Mouse (Mus musculus) forebrain, postnatal 0 days (tissue): ENCODE results near the gene Fignl2. TPM values are rescaled to one million over a fixed set of nuclear protein-coding genes. Genes with fewer than 3 reads are reported as not detected.

Experiments
- ATAC-seq: fragments of 200-750 bp; cut with Nextera tagmentation; 2 replicates; pipeline ENCODE4 v1.8.0; 2017; ENCODE audit warnings: mild to moderate bottlenecking, moderate library complexity
- DNase-seq: peaks from one replicate; pipeline ENCODE4 v3.0.0-alpha.2; 2015
- H3K27ac ChIP-seq: fragments of 300-500 bp; sonication (generic); 2 replicates; pipeline ENCODE4 v1.5.1; 2014; ENCODE audit warnings: low read depth, mild to moderate bottlenecking, antibody characterized with exemption, low read length, moderate library complexity, mixed read lengths
- H3K27me3 ChIP-seq: fragments of 300-500 bp; sonication (generic); 2 replicates; pipeline ENCODE4 v1.6.1; 2014; ENCODE audit warnings: mild to moderate bottlenecking, low read length, mixed read lengths; ENCODE audit not compliant: insufficient read depth
- H3K36me3 ChIP-seq: fragments of 300-500 bp; sonication (generic); 2 replicates; pipeline ENCODE4 v1.6.1; 2014; ENCODE audit warnings: mild to moderate bottlenecking, moderate library complexity; ENCODE audit not compliant: insufficient read depth
- H3K4me1 ChIP-seq: fragments of 300-500 bp; sonication (generic); 2 replicates; pipeline ENCODE4 v1.6.1; 2014; ENCODE audit warnings: antibody characterized with exemption; ENCODE audit not compliant: insufficient read depth
- H3K4me2 ChIP-seq: fragments of 300-500 bp; sonication (generic); 2 replicates; pipeline ENCODE4 v1.6.1; 2014; ENCODE audit warnings: low read depth, mild to moderate bottlenecking, moderate library complexity
- H3K4me3 ChIP-seq: fragments of 300-500 bp; sonication (generic); 2 replicates; pipeline ENCODE4 v1.5.1; 2014; ENCODE audit warnings: low read depth, low read length, mixed read lengths
- H3K9ac ChIP-seq: fragments of 300-500 bp; sonication (generic); 2 replicates; pipeline ENCODE4 v1.6.1; 2014; ENCODE audit warnings: mild to moderate bottlenecking
- H3K9me3 ChIP-seq: fragments of 300-500 bp; sonication (generic); 2 replicates; pipeline ENCODE4 v1.6.1; 2016; ENCODE audit warnings: low read length
- CTCF ChIP-seq: sonication (generic); IDR thresholded peaks from 2 replicates; pipeline ENCODE4 v1.5.1; 2016; ENCODE audit warnings: antibody characterized with exemption, control low read depth, low read depth
- WGBS: fragments of 180-500 bp; shearing (Covaris S2); extraction: QIAGEN DNeasy Blood & Tissue Kit; methylation state at CpG from one replicate; pipeline ENCODE4 v1.1.7; 2014; 5-methylcytosine and 5-hydroxymethylcytosine counted together
- polyA plus RNA-seq: library from polyadenylated mRNA; unstranded; fragments of >200 nt; fragmentation: Nextera tagmentation; extraction: Ambion mirVana; gene quantifications from 2 replicates; pipeline ENCODE4 v1.2.1, GENCODE M21; 2015
- total RNA-seq: library from RNA; depleted of rRNA; stranded (reverse); fragments of >200 nt; gene quantifications from 2 replicates; pipeline ENCODE4 v1.2.3, GENCODE M21; 2014; rRNA removed

Fignl2 gene
- total and polyA plus RNA-seq, 2 experiments from 2014 or later = 0.06 to 1.3 TPM

DNA sequence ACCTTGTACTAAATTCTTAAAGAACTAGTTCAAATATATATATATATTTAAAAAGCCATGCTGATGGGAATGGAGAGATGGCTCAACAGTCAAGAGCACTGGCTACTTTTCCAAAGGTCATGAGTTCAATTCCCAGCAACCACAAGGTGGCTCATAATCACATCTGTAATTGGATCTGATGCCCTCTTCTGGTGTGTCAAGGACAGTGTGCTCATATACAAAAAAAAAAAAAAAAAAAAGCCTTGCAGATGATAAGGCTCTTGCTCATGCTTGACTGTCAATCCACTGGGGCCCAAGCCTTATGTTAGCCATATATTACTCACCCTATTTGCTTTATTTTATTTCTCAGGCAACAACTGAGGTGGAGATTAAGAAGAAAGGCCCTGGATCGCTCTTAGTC is 76.7 kb downstream of the Fignl2 start:
- WGBS = 98% methylated on average over 1 of the region's 1 CpGs
- Histone ChIP-seq H3K27ac (no peak overlapping the region), H3K4me3 (no peak overlapping the region), H3K27me3 (no peaks in the 10 kb centered on the region), H3K4me1 (no peaks in the 10 kb centered on the region), H3K4me2 (no peak overlapping the region), H3K9me3 (no peaks in the 10 kb centered on the region), H3K36me3 (peaks cover 14% of the 10 kb centered on the region), H3K9ac (no peak overlapping the region)
- ATAC-seq (no peak), DNase-seq (no peak)
- TF ChIP-seq CTCF = no peak

Other genes with a start within 250 kb of the Fignl2 start
- 22.1 and 26.9 TPM in 2 replicates for gene Scn8a, start 208.7 kb downstream of the Fignl2 start, total RNA-seq
- 11.7 and 15.5 TPM in 2 replicates for gene Scn8a, start 208.7 kb downstream of the Fignl2 start, polyA plus RNA-seq
- not detected in 2 replicates for gene Gm47841, start 31.2 kb downstream of the Fignl2 start, total RNA-seq
- not detected in 2 replicates for gene Gm47841, start 31.2 kb downstream of the Fignl2 start, polyA plus RNA-seq
- not detected in 2 replicates for gene Ankrd33, start 37.2 kb upstream of the Fignl2 start, total RNA-seq
- gene Ankrd33, start 37.2 kb upstream of the Fignl2 start, polyA plus RNA-seq = not detected in 2 replicates
- gene Acvrl1, start 50.0 kb upstream of the Fignl2 start, total RNA-seq = 8.7 and 10.7 TPM in 2 replicates
- gene Acvrl1, start 50.0 kb upstream of the Fignl2 start, polyA plus RNA-seq = 5.8 and 6.0 TPM in 2 replicates
- 74.2 and 80.4 TPM in 2 replicates for gene Acvr1b, start 95.5 kb upstream of the Fignl2 start, total RNA-seq
- gene Acvr1b, start 95.5 kb upstream of the Fignl2 start, polyA plus RNA-seq = 13.2 and 17.4 TPM in 2 replicates
- 8.8 and 11.1 TPM in 2 replicates for gene Grasp, start 145.6 kb upstream of the Fignl2 start, total RNA-seq
- gene Grasp, start 145.6 kb upstream of the Fignl2 start, polyA plus RNA-seq = 3.3 and 3.4 TPM in 2 replicates
- gene Nr4a1, start 175.7 kb upstream of the Fignl2 start, total RNA-seq = 8.9 and 9.6 TPM in 2 replicates
- 8.5 and 9.0 TPM in 2 replicates for gene Nr4a1, start 175.7 kb upstream of the Fignl2 start, polyA plus RNA-seq
- 56.3 and 60.0 TPM in 2 replicates for gene Atg101, start 205.7 kb upstream of the Fignl2 start, total RNA-seq
- 81.3 and 94.4 TPM in 2 replicates for gene Atg101, start 205.7 kb upstream of the Fignl2 start, polyA plus RNA-seq
- gene 6030408B16Rik, start 214.6 kb upstream of the Fignl2 start, total RNA-seq = 0.54 and 1.00 TPM in 2 replicates
- 0.30 and 0.77 TPM in 2 replicates for gene 6030408B16Rik, start 214.6 kb upstream of the Fignl2 start, polyA plus RNA-seq